Mouse (Mus musculus) MEL (cell line): ENCODE measurements at regions not wholly inside any gene's neighbourhood (a gene's known extent, or its start where the extent isn't known, plus 50 kb on each side); places are given as distances from the start of the nearest gene placed in this dataset.

Experiments
- DNase-seq: peaks from one replicate; pipeline ENCODE4 v3.0.0; 2011; ENCODE audit warnings: low read depth, low spot score
- H3K27ac ChIP-seq: 2 replicates; pipeline ENCODE4 v1.5.1; 2012; ENCODE audit warnings: low read depth, mild to moderate bottlenecking, control low read depth, low read length, moderate library complexity; ENCODE audit not compliant: control insufficient read depth
- H3K27me3 ChIP-seq, 2 experiments: fragments of 150-350 bp in 1 of 2; sonication (generic) in 1 of 2; 2 replicates each; pipeline ENCODE4 v1.6.1; 2012; ENCODE audit warnings: low read length in 2 of 2, mild to moderate bottlenecking in 2 of 2, improper control_type of control experiment in 1 of 2, moderate library complexity in 1 of 2; ENCODE audit not compliant: insufficient read depth in 2 of 2, control insufficient read depth in 1 of 2
- H3K36me3 ChIP-seq, 2 experiments: 2 replicates each; pipeline ENCODE4 v1.6.1; 2012 to 2014; ENCODE audit warnings: low read length in 2 of 2, improper control_type of control experiment in 1 of 2, inconsistent platforms in 1 of 2, mild to moderate bottlenecking in 1 of 2; ENCODE audit not compliant: insufficient read depth in 2 of 2, control insufficient read depth in 1 of 2
- H3K4me1 ChIP-seq, 2 experiments: fragments of 150-350 bp in 1 of 2; sonication (generic) in 1 of 2; 2 replicates each; pipeline ENCODE4 v1.6.1; 2012; ENCODE audit warnings: low read length in 2 of 2, improper control_type of control experiment in 1 of 2, mild to moderate bottlenecking in 1 of 2; ENCODE audit not compliant: insufficient read depth in 2 of 2, control insufficient read depth in 1 of 2
- H3K4me3 ChIP-seq, 2 experiments: fragments of 150-350 bp in 1 of 2; sonication (generic) in 1 of 2; 2 replicates each; pipeline ENCODE4 v1.5.1; 2012; ENCODE audit warnings: low read depth in 2 of 2, low read length in 2 of 2, mild to moderate bottlenecking in 2 of 2, moderate library complexity in 2 of 2, control low read depth in 1 of 2, improper control_type of control experiment in 1 of 2; ENCODE audit not compliant: control insufficient read depth in 1 of 2, insufficient read depth in 1 of 2
- H3K79me2 ChIP-seq: 2 replicates; pipeline ENCODE4 v1.6.1; 2012; ENCODE audit warnings: mild to moderate bottlenecking, low read length, moderate library complexity; ENCODE audit not compliant: control insufficient read depth, poor library complexity, insufficient read depth
- H3K9ac ChIP-seq: 2 replicates; pipeline ENCODE4 v1.6.1; 2012; ENCODE audit warnings: low read depth, mild to moderate bottlenecking, control low read depth, low read length, moderate library complexity; ENCODE audit not compliant: control insufficient read depth, poor library complexity, severe bottlenecking
- H3K9me3 ChIP-seq: fragments of 150-350 bp; sonication (generic); replicated peaks from 2 replicates; pipeline ENCODE4 v1.6.1; 2012; ENCODE audit warnings: mild to moderate bottlenecking, low read length, improper control_type of control experiment, moderate library complexity; ENCODE audit not compliant: insufficient read depth
- BHLHE40 ChIP-seq: IDR thresholded peaks from 2 replicates; pipeline ENCODE4 v1.6.1; 2012; ENCODE audit warnings: low read depth, mild to moderate bottlenecking, inconsistent platforms, low read length, improper control_type of control experiment, borderline replicate concordance
- CHD1 ChIP-seq: IDR thresholded peaks from 2 replicates; pipeline ENCODE4 v1.6.1; 2012; ENCODE audit warnings: low read depth, mild to moderate bottlenecking, inconsistent platforms, low read length, improper control_type of control experiment
- E2F4 ChIP-seq: IDR thresholded peaks from 2 replicates; pipeline ENCODE4 v1.6.1; 2011; ENCODE audit warnings: low read depth, low read length, improper control_type of control experiment, borderline replicate concordance
- ELF1 ChIP-seq: IDR thresholded peaks from 2 replicates; pipeline ENCODE4 v1.6.1; 2014; ENCODE audit warnings: low read depth, mild to moderate bottlenecking, inconsistent platforms, low read length, improper control_type of control experiment, moderate library complexity
- ETS1 ChIP-seq: IDR thresholded peaks from 2 replicates; pipeline ENCODE4 v1.6.1; 2012; ENCODE audit warnings: low read depth, mild to moderate bottlenecking, inconsistent platforms, low read length, improper control_type of control experiment, moderate library complexity
- HCFC1 ChIP-seq: IDR thresholded peaks from 2 replicates; pipeline ENCODE4 v1.6.1; 2012; ENCODE audit warnings: low read depth, mild to moderate bottlenecking, inconsistent platforms, low read length, improper control_type of control experiment, moderate library complexity
- JUND ChIP-seq: IDR thresholded peaks from 2 replicates; pipeline ENCODE4 v1.6.1; 2011; ENCODE audit warnings: low read depth, mild to moderate bottlenecking, improper control_type of control experiment, low read length
- MAFK ChIP-seq: IDR thresholded peaks from 2 replicates; pipeline ENCODE4 v1.6.1; 2011; ENCODE audit warnings: low read depth, mild to moderate bottlenecking, low read length, improper control_type of control experiment, borderline replicate concordance
- MAX ChIP-seq: IDR thresholded peaks from 2 replicates; pipeline ENCODE4 v1.6.1; 2011; ENCODE audit warnings: low read length, improper control_type of control experiment
- MXI1 ChIP-seq: IDR thresholded peaks from 2 replicates; pipeline ENCODE4 v1.6.1; 2011; ENCODE audit warnings: mild to moderate bottlenecking, low read depth, low read length, improper control_type of control experiment
- MYB ChIP-seq: IDR thresholded peaks from 2 replicates; pipeline ENCODE4 v1.6.1; 2011; ENCODE audit warnings: mild to moderate bottlenecking, low read depth, low read length, improper control_type of control experiment
- POLR2A ChIP-seq, 2 experiments: IDR thresholded peaks; 2 replicates each; pipeline ENCODE4 v1.6.1; 2011 to 2012; ENCODE audit warnings: low read length in 2 of 2, mild to moderate bottlenecking in 2 of 2, control low read depth in 1 of 2, improper control_type of control experiment in 1 of 2, low read depth in 1 of 2, moderate library complexity in 1 of 2; ENCODE audit not compliant: control insufficient read depth in 1 of 2, insufficient read depth in 1 of 2, poor library complexity in 1 of 2
- POLR2AphosphoS2 ChIP-seq: IDR thresholded peaks from 2 replicates; pipeline ENCODE4 v1.6.1; 2011; ENCODE audit warnings: low read length, improper control_type of control experiment
- SIN3A ChIP-seq: IDR thresholded peaks from 2 replicates; pipeline ENCODE4 v1.6.1; 2012; ENCODE audit warnings: low read length, improper control_type of control experiment, inconsistent platforms
- SMC3 ChIP-seq: IDR thresholded peaks from 2 replicates; pipeline ENCODE4 v1.6.1; 2011; ENCODE audit warnings: low read depth, low read length, improper control_type of control experiment
- TAL1 ChIP-seq: IDR thresholded peaks from 2 replicates; pipeline ENCODE4 v1.6.1; 2012; ENCODE audit warnings: mild to moderate bottlenecking, inconsistent platforms, low read length, moderate library complexity, mixed read lengths
- UBTF ChIP-seq: IDR thresholded peaks from 2 replicates; pipeline ENCODE4 v1.6.1; 2012; ENCODE audit warnings: low read depth, mild to moderate bottlenecking, inconsistent platforms, low read length, improper control_type of control experiment, moderate library complexity, borderline replicate concordance; ENCODE audit not compliant: insufficient read depth
- USF1 ChIP-seq: IDR thresholded peaks from 2 replicates; pipeline ENCODE4 v1.6.1; 2014; ENCODE audit warnings: low read depth, mild to moderate bottlenecking, inconsistent platforms, low read length, improper control_type of control experiment, moderate library complexity
- USF2 ChIP-seq, 2 experiments: IDR thresholded peaks; 2 replicates each; pipeline ENCODE4 v1.6.1; 2011 to 2012; ENCODE audit warnings: improper control_type of control experiment in 2 of 2, low read length in 2 of 2, borderline replicate concordance in 1 of 2, inconsistent platforms in 1 of 2, low read depth in 1 of 2, mild to moderate bottlenecking in 1 of 2; ENCODE audit not compliant: insufficient read depth in 1 of 2
- ZNF384 ChIP-seq: IDR thresholded peaks from 2 replicates; pipeline ENCODE4 v1.6.1; 2012; ENCODE audit warnings: low read depth, mild to moderate bottlenecking, inconsistent platforms, low read length, improper control_type of control experiment

DNA sequence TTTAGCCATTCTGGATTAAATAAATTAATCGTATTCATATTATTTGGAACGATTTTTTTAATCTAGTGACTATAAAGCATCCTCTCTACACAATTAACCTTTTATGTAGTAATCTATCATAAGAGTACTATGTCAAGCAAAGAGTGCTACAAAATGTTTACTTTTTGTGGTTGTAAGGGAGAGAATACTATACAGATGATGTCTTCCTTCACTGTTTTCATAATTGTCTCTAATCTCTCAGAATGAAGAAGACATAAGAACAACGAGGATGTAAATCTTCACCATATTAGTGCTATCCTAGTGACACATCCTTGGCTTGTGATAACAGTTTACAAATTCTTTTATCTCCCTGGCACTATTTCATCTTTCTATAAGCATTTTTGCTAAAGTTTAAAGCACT, 735.6 kb downstream of the Flrt2 start:
- Histone ChIP-seq H3K36me3 (no peaks in the 10 kb centered on the region), H3K4me3 (no peak overlapping the region), H3K9me3 (no peaks in the 10 kb centered on the region), H3K4me1 (no peaks in the 10 kb centered on the region), H3K27ac (no peak overlapping the region), H3K79me2 (no peaks in the 10 kb centered on the region), H3K9ac (no peak overlapping the region), H3K27me3 (no peaks in the 10 kb centered on the region)
- no peak for DNase-seq
- TF ChIP-seq ZNF384 (no peak), MAX (no peak), UBTF (no peak), JUND (no peak), USF1 (no peak)

DNA sequence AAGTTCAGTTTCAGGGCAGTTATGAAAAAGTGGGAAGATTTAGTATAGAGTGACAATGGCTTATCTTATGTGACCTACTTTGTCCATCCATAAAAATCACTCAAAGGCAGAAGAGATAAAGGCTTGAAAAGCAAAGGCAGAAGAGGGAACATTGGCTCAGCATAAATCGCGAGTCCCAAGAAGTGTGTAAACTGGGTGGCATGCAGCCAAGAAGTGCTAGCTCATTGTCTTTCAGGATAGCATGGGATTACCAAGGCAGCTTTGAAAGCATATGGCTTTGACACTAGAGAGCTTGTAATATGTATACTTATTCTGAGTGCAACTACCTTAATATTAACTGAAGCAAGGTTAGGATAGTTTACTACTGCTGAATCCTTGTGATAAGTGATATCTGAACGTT, 750.5 kb downstream of the Flrt2 start:
- no peaks in the 10 kb centered on the region for H3K27me3 ChIP-seq
- no peaks in the 10 kb centered on the region for H3K79me2 ChIP-seq
- no peak for DNase-seq
- TF ChIP-seq MYB: no peak
- no peak for TF ChIP-seq USF2 (IDR thresholded peaks at IDR 0.05; ENCODE audit: borderline replicate concordance in 1 of 2, insufficient read depth in 1 of 2, low read depth in 1 of 2, low read length in 2 of 2)
- no peak for TF ChIP-seq HCFC1
- no peak for TF ChIP-seq POLR2AphosphoS2
- no peak for TF ChIP-seq ETS1
- no peak for TF ChIP-seq SIN3A
- no peak for TF ChIP-seq E2F4
- TF ChIP-seq POLR2A (IDR thresholded peaks at IDR 0.05; ENCODE audit: control insufficient read depth in 1 of 2, insufficient read depth in 1 of 2, low read depth in 1 of 2, low read length in 2 of 2, poor library complexity in 1 of 2): no peak
- TF ChIP-seq CHD1: no peak
- TF ChIP-seq MXI1: no peak
- H3K27ac ChIP-seq: no peak overlapping the region
- no peak overlapping the region for H3K4me3 ChIP-seq
- H3K4me1 ChIP-seq: no peaks in the 10 kb centered on the region
- no peak overlapping the region for H3K9ac ChIP-seq
- no peaks in the 10 kb centered on the region for H3K36me3 ChIP-seq
- no peaks in the 10 kb centered on the region for H3K9me3 ChIP-seq

DNA sequence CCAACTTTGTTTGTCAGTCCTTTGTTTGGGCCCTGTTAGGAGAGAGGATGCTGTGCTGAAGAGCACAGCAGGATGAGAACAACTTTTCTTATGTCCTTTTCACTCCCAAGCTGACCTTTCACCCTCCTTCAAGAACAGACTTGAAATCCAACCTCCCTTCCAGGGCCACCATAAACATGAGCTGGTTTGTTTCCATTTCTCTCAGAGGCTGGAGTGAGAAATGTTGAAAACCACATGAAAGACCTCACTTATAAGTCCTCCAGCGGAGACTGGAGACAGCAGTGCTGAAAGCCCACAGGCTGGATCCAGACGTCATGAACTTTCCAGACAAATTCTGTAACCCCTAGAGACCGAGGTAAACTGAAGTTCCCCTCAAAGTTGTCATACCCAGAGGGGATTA, 761.3 kb downstream of the Flrt2 start:
- no peak overlapping the region for H3K4me3 ChIP-seq
- H3K36me3 ChIP-seq: no peaks in the 10 kb centered on the region
- H3K4me1 ChIP-seq: no peaks in the 10 kb centered on the region
- no peaks in the 10 kb centered on the region for H3K27me3 ChIP-seq
- no peak for DNase-seq
- no peaks in the 10 kb centered on the region for H3K9me3 ChIP-seq
- no peak overlapping the region for H3K9ac ChIP-seq
- H3K27ac ChIP-seq: no peak overlapping the region
- no peak for TF ChIP-seq MAFK
- no peak for TF ChIP-seq UBTF
- no peak for TF ChIP-seq USF2 (IDR thresholded peaks at IDR 0.05; ENCODE audit: borderline replicate concordance in 1 of 2, insufficient read depth in 1 of 2, low read depth in 1 of 2, low read length in 2 of 2)
- TF ChIP-seq SMC3: no peak
- TF ChIP-seq BHLHE40: no peak
- TF ChIP-seq E2F4: no peak
- TF ChIP-seq CHD1: no peak
- TF ChIP-seq TAL1: no peak
- no peak for TF ChIP-seq ELF1
- H3K79me2 ChIP-seq: no peaks in the 10 kb centered on the region
